Mouse (Mus musculus): ENCODE measurements around the gene Ggn. TPM values are rescaled to one million over a fixed set of nuclear protein-coding genes. Genes with fewer than 3 reads are reported as not detected.

Ggn gene
- total and polyA plus RNA-seq, 3 experiments, result 0.13 to 1.0 (median 0.30) TPM

DNA sequence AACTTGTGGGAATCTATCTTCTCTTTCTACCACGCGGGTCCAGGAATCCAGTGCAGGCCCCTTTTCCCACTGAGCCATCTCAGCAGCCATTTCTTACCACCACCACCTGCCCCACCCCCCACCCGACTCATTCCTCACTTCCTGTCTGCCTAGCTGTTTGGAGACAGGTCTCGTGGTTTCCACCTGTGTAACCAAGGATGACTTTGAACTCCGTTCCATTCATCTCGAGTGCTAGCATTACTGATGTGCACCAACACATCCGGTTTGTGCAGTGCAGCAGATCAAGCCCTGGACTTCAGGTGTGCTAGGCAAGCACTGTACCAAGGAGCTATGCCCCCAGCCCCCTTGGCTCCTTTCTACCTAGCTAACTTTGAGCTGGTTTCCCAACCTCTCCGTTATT is 28.6 kb upstream of the Ggn start:
- Histone ChIP-seq H3K4me1 (ENCODE audit: control insufficient read depth in 1 of 2, insufficient read depth in 2 of 2) (peaks cover 12 to 40% of the 10 kb centered on the region in 2 experiments), H3K36me3 (replicated peaks in 1 of 2; ENCODE audit: control insufficient read depth in 1 of 2, insufficient read depth in 1 of 2, low read length in 1 of 2) (peaks cover 0 to 8% of the 10 kb centered on the region in 2 experiments), H3K4me2 (ENCODE audit: insufficient read depth, low read depth, poor library complexity, severe bottlenecking) (no peak overlapping the region), H3K79me2 (replicated peaks; ENCODE audit: control insufficient read depth, extremely low read depth, insufficient read depth, poor library complexity, severe bottlenecking) (no peaks in the 10 kb centered on the region), H3K9ac (ENCODE audit: insufficient read depth, low read depth) (no peak overlapping the region), H3K4me3 (replicated peaks in 1 of 3; ENCODE audit: low read depth in 2 of 3, low read length in 2 of 3, poor library complexity in 1 of 3) (no peak overlapping the region), H3K9me3 (replicated peaks; ENCODE audit: low read length) (no peaks in the 10 kb centered on the region), H3K27ac (ENCODE audit: insufficient read depth, low read depth) (no peak overlapping the region), H3K27me3 (replicated peaks) (peaks cover 2% of the 10 kb centered on the region)
- dilution Hi-C loops (cut with MboI; ENCODE audit: extremely low pct_ligation_motif_present, extremely low pct_unique_long_range_greater_than_20kb, low sequenced_read_pairs) (no loop called here), in situ Hi-C loops (cut with MboI; ENCODE audit: low pct_ligation_motif_present, low pct_unique_long_range_greater_than_20kb, low sequenced_read_pairs) (no loop called here)
- TF ChIP-seq TCF12 (IDR thresholded peaks at IDR 0.05; ENCODE audit: low read depth, low read length) (peak; percentile 43; the same call in 1 of the 2 replicates), SMC3 (IDR thresholded peaks at IDR 0.05; ENCODE audit: low read depth, low read length) (no peak), ELF1 (IDR thresholded peaks at IDR 0.05; ENCODE audit: low read depth, low read length) (peak; percentile 47; the same call in 1 of the 2 replicates), TBP (conservative IDR thresholded peaks at IDR 0.05; ENCODE audit: low read depth, low read length) (no peak), BHLHE40 (IDR thresholded peaks at IDR 0.05; ENCODE audit: low read depth, low read length) (peak; percentile 66), EP300 (IDR thresholded peaks at IDR 0.05; ENCODE audit: low read length) (peak; percentile 40; the same call in 1 of the 2 replicates), ETS1 (conservative IDR thresholded peaks at IDR 0.05; ENCODE audit: low read depth, low read length) (peak; percentile 57), IRF4 (IDR thresholded peaks at IDR 0.05; ENCODE audit: low read depth, low read length) (peak; percentile 64; the same call in 1 of the 2 replicates)
- peak; percentile 81 for DNase-seq (ENCODE audit: extremely low read depth)

DNA sequence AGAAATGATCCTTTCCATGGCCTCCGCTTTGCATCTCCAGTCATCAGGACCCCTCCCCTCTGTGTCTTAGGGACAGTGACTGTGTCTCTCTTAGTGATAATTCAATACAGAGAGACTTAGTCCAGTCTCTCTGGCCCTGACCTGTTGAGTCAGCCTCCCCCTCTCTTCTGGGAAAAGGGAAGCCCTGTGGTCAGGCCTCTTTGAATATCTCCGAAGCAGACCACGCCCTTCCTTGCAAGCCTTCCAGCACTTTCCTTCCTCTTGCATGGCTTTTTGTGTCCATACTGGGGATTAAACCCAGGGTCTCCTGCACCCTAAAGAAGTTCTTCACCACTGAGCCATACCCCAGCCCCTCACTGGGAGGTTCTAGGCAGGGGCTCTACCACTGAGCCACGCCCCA is 26.0 kb upstream of the Ggn start:
- in situ Hi-C loops (cut with MboI; ENCODE audit: low pct_ligation_motif_present, low pct_unique_long_range_greater_than_20kb, low sequenced_read_pairs), result no loop called here
- Histone ChIP-seq H3K9ac (ENCODE audit: insufficient read depth, low read depth) (no peak overlapping the region), H3K4me2 (ENCODE audit: insufficient read depth, low read depth, poor library complexity, severe bottlenecking) (no peak overlapping the region), H3K27ac (ENCODE audit: insufficient read depth, low read depth) (no peak overlapping the region), H3K4me1 (ENCODE audit: control insufficient read depth in 1 of 2, insufficient read depth in 2 of 2) (peaks cover 12 to 37% of the 10 kb centered on the region in 2 experiments), H3K9me3 (replicated peaks; ENCODE audit: low read length) (no peaks in the 10 kb centered on the region), H3K4me3 (replicated peaks in 1 of 3; ENCODE audit: low read depth in 2 of 3, low read length in 2 of 3, poor library complexity in 1 of 3) (no peak overlapping the region), H3K27me3 (replicated peaks) (no peaks in the 10 kb centered on the region), H3K36me3 (replicated peaks in 1 of 2; ENCODE audit: control insufficient read depth in 1 of 2, insufficient read depth in 1 of 2, low read length in 1 of 2) (peaks cover 0 to 7% of the 10 kb centered on the region in 2 experiments), H3K79me2 (replicated peaks; ENCODE audit: control insufficient read depth, extremely low read depth, insufficient read depth, poor library complexity, severe bottlenecking) (no peaks in the 10 kb centered on the region)
- TF ChIP-seq EP300 (IDR thresholded peaks at IDR 0.05; ENCODE audit: low read length) (no peak), JUND (conservative IDR thresholded peaks at IDR 0.05; ENCODE audit: low read depth, low read length) (no peak), ZMIZ1 (IDR thresholded peaks at IDR 0.05; ENCODE audit: low read depth, low read length) (no peak), ZKSCAN1 (IDR thresholded peaks at IDR 0.05; ENCODE audit: borderline replicate concordance, low read depth, low read length) (no peak)
- DNase-seq (ENCODE audit: extremely low read depth), result no peak
- dilution Hi-C loops (cut with MboI; ENCODE audit: extremely low pct_ligation_motif_present, extremely low pct_unique_long_range_greater_than_20kb, low sequenced_read_pairs), result no loop called here

DNA sequence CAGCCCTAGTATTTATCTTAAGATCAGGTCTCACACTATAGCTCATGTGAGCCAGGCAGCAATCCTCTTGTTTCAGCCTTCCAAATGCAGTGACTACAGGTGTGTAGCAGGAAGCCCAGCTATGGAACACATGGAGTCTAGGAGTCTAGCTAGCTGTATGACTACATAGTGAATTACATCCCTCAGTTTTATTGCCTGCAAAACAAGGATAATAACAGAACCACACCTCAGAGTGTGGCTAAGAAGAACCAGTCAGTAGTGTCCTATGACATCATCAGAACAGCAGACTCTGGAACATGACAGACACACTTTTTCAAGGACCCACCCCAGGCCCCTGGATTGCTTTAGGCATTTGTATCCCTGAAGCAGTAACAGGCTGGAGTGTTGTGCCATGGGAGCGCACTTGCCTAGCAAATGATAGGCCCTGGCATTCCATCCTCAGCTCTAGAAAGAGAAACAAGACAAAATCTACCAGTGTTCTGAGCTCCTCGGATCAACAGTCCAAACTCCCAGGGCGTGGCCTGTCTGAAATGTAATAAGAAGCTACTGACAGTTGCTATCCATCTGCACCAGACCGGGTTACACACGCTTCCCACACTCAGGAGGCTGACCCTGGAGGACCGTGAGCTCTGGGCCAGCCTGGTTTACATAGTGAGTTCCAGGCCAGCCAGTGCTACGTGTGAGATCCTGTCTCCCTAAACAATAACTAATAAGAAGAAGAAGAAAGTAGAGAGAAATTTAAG is 23.2 kb upstream of the Ggn start:
- H3K36me3 ChIP-seq (replicated peaks in 1 of 2; ENCODE audit: control insufficient read depth in 1 of 2, insufficient read depth in 1 of 2, low read length in 1 of 2), result peaks cover 0 to 10% of the 10 kb centered on the region in 2 experiments
- H3K9me3 ChIP-seq (replicated peaks; ENCODE audit: low read length), result no peaks in the 10 kb centered on the region
- H3K4me3 ChIP-seq (replicated peaks in 1 of 3; ENCODE audit: low read depth in 2 of 3, low read length in 2 of 3, poor library complexity in 1 of 3), result no peak overlapping the region
- no peak overlapping the region for H3K27ac ChIP-seq (ENCODE audit: insufficient read depth, low read depth)
- H3K79me2 ChIP-seq (replicated peaks; ENCODE audit: control insufficient read depth, extremely low read depth, insufficient read depth, poor library complexity, severe bottlenecking), result no peaks in the 10 kb centered on the region
- no peak overlapping the region for H3K9ac ChIP-seq (ENCODE audit: insufficient read depth, low read depth)
- H3K4me2 ChIP-seq (ENCODE audit: insufficient read depth, low read depth, poor library complexity, severe bottlenecking), result no peak overlapping the region
- TF ChIP-seq JUND (conservative IDR thresholded peaks at IDR 0.05; ENCODE audit: low read depth, low read length) (no peak), UBTF (IDR thresholded peaks at IDR 0.05; ENCODE audit: low read depth, low read length) (no peak), CTCF (conservative IDR thresholded peaks at IDR 0.05 in 1 of 2, IDR thresholded peaks at IDR 0.05 in 1 of 2; ENCODE audit: low read depth in 2 of 2, low read length in 2 of 2) (no peak), PAX5 (IDR thresholded peaks at IDR 0.05; ENCODE audit: low read length) (no peak)
- dilution Hi-C loops (cut with MboI; ENCODE audit: extremely low pct_ligation_motif_present, extremely low pct_unique_long_range_greater_than_20kb, low sequenced_read_pairs), result no loop called here
- no peaks in the 10 kb centered on the region for H3K27me3 ChIP-seq (replicated peaks)
- DNase-seq (ENCODE audit: extremely low read depth), result no peak
- peaks cover 7 to 31% of the 10 kb centered on the region in 2 experiments for H3K4me1 ChIP-seq (ENCODE audit: control insufficient read depth in 1 of 2, insufficient read depth in 2 of 2)
- in situ Hi-C loops (cut with MboI; ENCODE audit: low pct_ligation_motif_present, low pct_unique_long_range_greater_than_20kb, low sequenced_read_pairs), result no loop called here
